Mouse (Mus musculus): ENCODE data around the gene Olfr1425. TPM values are rescaled to one million over a fixed set of nuclear protein-coding genes. Genes with fewer than 3 reads are reported as not detected.

Gene Olfr1425
- polyA plus RNA-seq, 1 experiment: not detected

- Histone ChIP-seq H3K27ac (ENCODE audit: insufficient read depth, low read depth, low read length) (no peak overlapping the region), H3K4me1 (ENCODE audit: control insufficient read depth, insufficient read depth, low read length) (no peaks in the 10 kb centered on the region), H3K4me3 (ENCODE audit: insufficient read depth, low read length) (no peak overlapping the region)
- no peak for TF ChIP-seq POLR2A (IDR thresholded peaks at IDR 0.05; ENCODE audit: borderline replicate concordance, low read depth, low read length)
- TF ChIP-seq CTCF (IDR thresholded peaks at IDR 0.05; ENCODE audit: low read depth, low read length): no peak
Measured at GRCm38 (mm10) chr19:12043163-12043562, 34.4 kb downstream of the Olfr1425 start.

GRCm38 (mm10) chr19:12041217-12041616 is 36.3 kb downstream of the Olfr1425 start, which contains the start of gene Olfr1423:
Gene Olfr1423 (minus strand): TSS chr19:12041317.
- Histone ChIP-seq H3K4me1 (ENCODE audit: control insufficient read depth, insufficient read depth, low read length) (no peaks in the 10 kb centered on the region), H3K27ac (ENCODE audit: insufficient read depth, low read depth, low read length) (no peak within 1 kb of the TSS), H3K4me3 (ENCODE audit: insufficient read depth, low read length) (no peak within 1 kb of the TSS)
- no peak for TF ChIP-seq POLR2A (IDR thresholded peaks at IDR 0.05; ENCODE audit: borderline replicate concordance, low read depth, low read length)

- Histone ChIP-seq H3K4me3 (ENCODE audit: insufficient read depth, low read length) (no peak overlapping the region), H3K4me1 (ENCODE audit: control insufficient read depth, insufficient read depth, low read length) (no peaks in the 10 kb centered on the region), H3K27ac (ENCODE audit: insufficient read depth, low read depth, low read length) (no peak overlapping the region)
- TF ChIP-seq CTCF (IDR thresholded peaks at IDR 0.05; ENCODE audit: low read depth, low read length) (no peak), POLR2A (IDR thresholded peaks at IDR 0.05; ENCODE audit: borderline replicate concordance, low read depth, low read length) (no peak)
Measured at GRCm38 (mm10) chr19:12037727-12038126, 39.8 kb downstream of the Olfr1425 start.

- TF ChIP-seq CTCF (IDR thresholded peaks at IDR 0.05; ENCODE audit: low read depth, low read length): no peak
- TF ChIP-seq POLR2A (IDR thresholded peaks at IDR 0.05; ENCODE audit: borderline replicate concordance, low read depth, low read length): no peak
Measured at GRCm38 (mm10) chr19:12026606-12027005, 50.9 kb downstream of the Olfr1425 start.

GRCm38 (mm10) chr19:12025333-12025732 is 52.2 kb downstream of the Olfr1425 start:
- H3K4me1 ChIP-seq (ENCODE audit: control insufficient read depth, insufficient read depth, low read length): peaks cover 28% of the 10 kb centered on the region
- H3K4me3 ChIP-seq (ENCODE audit: insufficient read depth, low read length): no peak overlapping the region
- peak overlapping the region; percentile 54 for H3K27ac ChIP-seq (ENCODE audit: insufficient read depth, low read depth, low read length)
- TF ChIP-seq POLR2A (IDR thresholded peaks at IDR 0.05; ENCODE audit: borderline replicate concordance, low read depth, low read length) (no peak), CTCF (IDR thresholded peaks at IDR 0.05; ENCODE audit: low read depth, low read length) (no peak)

More at GRCm38 (mm10) chr19:12026606-12027005, 50.9 kb downstream of the Olfr1425 start:
- Histone ChIP-seq H3K4me1 (ENCODE audit: control insufficient read depth, insufficient read depth, low read length) (peaks cover 28% of the 10 kb centered on the region), H3K4me3 (ENCODE audit: insufficient read depth, low read length) (no peak overlapping the region), H3K27ac (ENCODE audit: insufficient read depth, low read depth, low read length) (peak overlapping the region; percentile 37; the same call in 1 of the 2 replicates)

GRCm38 (mm10) chr19:12024149-12024548 is 53.4 kb downstream of the Olfr1425 start:
- H3K4me3 ChIP-seq (ENCODE audit: insufficient read depth, low read length): no peak overlapping the region
- peak overlapping the region; percentile 87 for H3K27ac ChIP-seq (ENCODE audit: insufficient read depth, low read depth, low read length)
- H3K4me1 ChIP-seq (ENCODE audit: control insufficient read depth, insufficient read depth, low read length): peaks cover 28% of the 10 kb centered on the region
- TF ChIP-seq CTCF (IDR thresholded peaks at IDR 0.05; ENCODE audit: low read depth, low read length) (no peak), POLR2A (IDR thresholded peaks at IDR 0.05; ENCODE audit: borderline replicate concordance, low read depth, low read length) (no peak)

Other genes with a start within 250 kb of the Olfr1425 start
- not detected in 2 replicates for gene Olfr1417, start 238.5 kb downstream of the Olfr1425 start, polyA plus RNA-seq (2012; ENCODE audit: insufficient read depth, insufficient read length, missing spikeins)
- not detected in 2 replicates for gene Olfr1418, start 216.7 kb downstream of the Olfr1425 start, polyA plus RNA-seq (2012; ENCODE audit: insufficient read depth, insufficient read length, missing spikeins)
- not detected in 2 replicates for gene Olfr1419, start 202.6 kb downstream of the Olfr1425 start, polyA plus RNA-seq (2012; ENCODE audit: insufficient read depth, insufficient read length, missing spikeins)
- not detected in 2 replicates for gene Olfr1420, start 191.2 kb downstream of the Olfr1425 start, polyA plus RNA-seq (2012; ENCODE audit: insufficient read depth, insufficient read length, missing spikeins)
- gene Patl1, start 165.3 kb downstream of the Olfr1425 start, polyA plus RNA-seq (2012; ENCODE audit: insufficient read depth, insufficient read length, missing spikeins): 26.7 and 31.3 TPM in 2 replicates
- 32.9 and 34.7 TPM in 2 replicates for gene Osbp, start 111.8 kb downstream of the Olfr1425 start, polyA plus RNA-seq (2012; ENCODE audit: insufficient read depth, insufficient read length, missing spikeins)
- gene Olfr1423, start 36.4 kb downstream of the Olfr1425 start, polyA plus RNA-seq (2012; ENCODE audit: insufficient read depth, insufficient read length, missing spikeins): not detected in 2 replicates
- gene Olfr1424, start 15.0 kb downstream of the Olfr1425 start, polyA plus RNA-seq (2012; ENCODE audit: insufficient read depth, insufficient read length, missing spikeins): not detected in 2 replicates
- gene Olfr1426, start 14.3 kb upstream of the Olfr1425 start, polyA plus RNA-seq (2012; ENCODE audit: insufficient read depth, insufficient read length, missing spikeins): not detected in 2 replicates
- not detected in 2 replicates for gene Olfr1427, start 25.6 kb upstream of the Olfr1425 start, polyA plus RNA-seq (2012; ENCODE audit: insufficient read depth, insufficient read length, missing spikeins)
- not detected in 2 replicates for gene Olfr1428, start 38.2 kb upstream of the Olfr1425 start, polyA plus RNA-seq (2012; ENCODE audit: insufficient read depth, insufficient read length, missing spikeins)
- not detected in 2 replicates for gene Olfr76, start 45.5 kb upstream of the Olfr1425 start, polyA plus RNA-seq (2012; ENCODE audit: insufficient read depth, insufficient read length, missing spikeins)
- gene Olfr1555-ps1, start 92.4 kb upstream of the Olfr1425 start, polyA plus RNA-seq (2012; ENCODE audit: insufficient read depth, insufficient read length, missing spikeins): 0.20 and 0.28 TPM in 2 replicates
- not detected in 2 replicates for gene Olfr1431, start 122.9 kb upstream of the Olfr1425 start, polyA plus RNA-seq (2012; ENCODE audit: insufficient read depth, insufficient read length, missing spikeins)
- not detected in 2 replicates for gene Olfr1432, start 154.9 kb upstream of the Olfr1425 start, polyA plus RNA-seq (2012; ENCODE audit: insufficient read depth, insufficient read length, missing spikeins)
- gene Olfr262, start 163.9 kb upstream of the Olfr1425 start, polyA plus RNA-seq (2012; ENCODE audit: insufficient read depth, insufficient read length, missing spikeins): not detected in 2 replicates
- not detected in 2 replicates for gene Olfr235, start 183.3 kb upstream of the Olfr1425 start, polyA plus RNA-seq (2012; ENCODE audit: insufficient read depth, insufficient read length, missing spikeins)
- not detected in 2 replicates for gene Olfr1434, start 202.1 kb upstream of the Olfr1425 start, polyA plus RNA-seq (2012; ENCODE audit: insufficient read depth, insufficient read length, missing spikeins)
- gene Olfr1436, start 221.4 kb upstream of the Olfr1425 start, polyA plus RNA-seq (2012; ENCODE audit: insufficient read depth, insufficient read length, missing spikeins): not detected in 2 replicates
- not detected in 2 replicates for gene Olfr1437, start 247.4 kb upstream of the Olfr1425 start, polyA plus RNA-seq (2012; ENCODE audit: insufficient read depth, insufficient read length, missing spikeins)

All from bone marrow macrophage, adult 2 months (primary cell).